ENCODE assay signal across 11 mouse cellular contexts in genomic region chr2:71958393-71958792, GRCm38 (mm10). TPM values are rescaled to one million over a fixed set of nuclear protein-coding genes. Genes with fewer than 3 reads are reported as not detected.
A peak's percentile ranks its signal among the peaks of the same experiment; 100 is the strongest.
DNase-seq lines count a peak whose midpoint lies in the region; ATAC-seq and TF ChIP-seq lines count a peak whose summit lies in the region.
"Had no signal": no experiment of that assay in that cellular context is flagged by ENCODE, and none has a peak within 500 bp of the region (broad histone marks: within the 10 kb centered on the region; RNA-seq: fewer than 3 reads in every experiment).

No protein-coding gene starts in this region.

- H3K36me3 ChIP-seq in liver, embryonic 12.5 days, result no peaks in the 10 kb centered on the region
- H3K36me3 ChIP-seq in liver, postnatal 0 days (replicated peaks; ENCODE audit: insufficient read depth, low read length), result no peaks in the 10 kb centered on the region
- H3K36me3 ChIP-seq: embryonic facial prominence, embryonic 13.5 days; neural tube, embryonic 13.5 days; stomach, embryonic 15.5 days had no signal

- H3K4me2 ChIP-seq in liver, embryonic 12.5 days, result no peak overlapping the region
- H3K4me2 ChIP-seq in liver, postnatal 0 days (ENCODE audit: low read depth, low read length), result no peak overlapping the region
- H3K4me2 ChIP-seq: embryonic facial prominence, embryonic 13.5 days; neural tube, embryonic 13.5 days; stomach, embryonic 15.5 days had no signal

- no peak overlapping the region for H3K27ac ChIP-seq in liver, embryonic 12.5 days
- no peak overlapping the region for H3K27ac ChIP-seq in cerebellum, adult 2 months (ENCODE audit: insufficient read depth, low read length)
- H3K27ac ChIP-seq in liver, postnatal 0 days (ENCODE audit: low read depth), result no peak overlapping the region
- H3K27ac ChIP-seq: embryonic facial prominence, embryonic 13.5 days; liver, embryonic 14.5 days; neural tube, embryonic 13.5 days; stomach, embryonic 15.5 days had no signal

- 81% methylated on average over 3 of the region's 3 CpGs for WGBS in liver, embryonic 12.5 days (ENCODE audit: insufficient replicate concordance)
- 23% methylated on average over 3 of the region's 3 CpGs for WGBS in cerebellum, adult 2 months
- 85% methylated on average over 3 of the region's 3 CpGs for WGBS in liver, postnatal 0 days (ENCODE audit: insufficient replicate concordance)

- H3K4me1 ChIP-seq in liver, embryonic 12.5 days, result no peaks in the 10 kb centered on the region
- peaks cover 3% of the 10 kb centered on the region; the same call in 1 of the 2 replicates for H3K4me1 ChIP-seq in cerebellum, adult 2 months (ENCODE audit: control insufficient read depth, insufficient read depth, low read length)
- H3K4me1 ChIP-seq in liver, postnatal 0 days (ENCODE audit: insufficient read depth), result no peaks in the 10 kb centered on the region
- H3K4me1 ChIP-seq: embryonic facial prominence, embryonic 13.5 days; neural tube, embryonic 13.5 days; stomach, embryonic 15.5 days had no signal

- TF ChIP-seq POLR2A in cerebellum, adult 2 months (IDR thresholded peaks at IDR 0.05; ENCODE audit: borderline replicate concordance, insufficient read depth, low read length), result no peak

- peak; percentile 3 for DNase-seq in liver
- peak; percentile 80 to 84 for DNase-seq in cerebellum, adult 2 months
- DNase-seq in gastrocnemius, postnatal 14 days, result peak; percentile 63
- peak; percentile 42 for DNase-seq in ovary, postnatal 10 days (ENCODE audit: low spot score)
- no peak for DNase-seq in spleen, postnatal 36 days (ENCODE audit: low spot score in 2 of 2)
- no peak for DNase-seq in liver, postnatal 0 days

- H3K9me3 ChIP-seq in liver, embryonic 12.5 days (replicated peaks), result no peaks in the 10 kb centered on the region
- H3K9me3 ChIP-seq in liver, postnatal 0 days (ENCODE audit: low read length), result no peaks in the 10 kb centered on the region
- H3K9me3 ChIP-seq: embryonic facial prominence, embryonic 13.5 days; neural tube, embryonic 13.5 days; stomach, embryonic 15.5 days had no signal

- no peak for TF ChIP-seq EP300 in liver, postnatal 0 days (IDR thresholded peaks at IDR 0.05; ENCODE audit: low read depth)

- intact Hi-C loops in gastrocnemius, postnatal 14 days (cut with DNase I; ENCODE audit: low total_unique reads), result no loop called here

- no peak overlapping the region for H3K4me3 ChIP-seq in liver, embryonic 12.5 days
- no peak overlapping the region for H3K4me3 ChIP-seq in cerebellum, adult 2 months (replicated peaks; ENCODE audit: insufficient read depth, low read depth, low read length)
- no peak overlapping the region for H3K4me3 ChIP-seq in liver, postnatal 0 days (ENCODE audit: low read depth, low read length)
- H3K4me3 ChIP-seq: embryonic facial prominence, embryonic 13.5 days; neural tube, embryonic 13.5 days; stomach, embryonic 15.5 days had no signal

- H3K9ac ChIP-seq in liver, embryonic 12.5 days, result no peak overlapping the region
- H3K9ac ChIP-seq in liver, postnatal 0 days (replicated peaks), result no peak overlapping the region
- H3K9ac ChIP-seq: embryonic facial prominence, embryonic 13.5 days; liver, embryonic 14.5 days; neural tube, embryonic 13.5 days; stomach, embryonic 15.5 days had no signal

- no peak for TF ChIP-seq CTCF in cerebellum, adult 2 months (IDR thresholded peaks at IDR 0.05; ENCODE audit: borderline replicate concordance, insufficient read depth, low read depth, low read length)
- no peak for TF ChIP-seq CTCF in liver, postnatal 0 days (IDR thresholded peaks at IDR 0.05; ENCODE audit: low read depth)

- H3K27me3 ChIP-seq in liver, embryonic 12.5 days (replicated peaks), result no peaks in the 10 kb centered on the region
- no peaks in the 10 kb centered on the region for H3K27me3 ChIP-seq in cerebellum, adult 2 months (ENCODE audit: control insufficient read depth, insufficient read depth, low read length)
- H3K27me3 ChIP-seq in liver, postnatal 0 days (ENCODE audit: insufficient read depth, low read length), result no peaks in the 10 kb centered on the region
- H3K27me3 ChIP-seq: neural tube, embryonic 13.5 days; stomach, embryonic 15.5 days had no signal

- ATAC-seq in liver, embryonic 12.5 days, result no peak
- no peak for ATAC-seq in liver, postnatal 0 days

RNA-seq across cellular contexts. Expression of gene Rapgef4, which starts 22.6 kb away (rescaled TPM):
- polyA plus RNA-seq in liver, embryonic 12.5 days (2016; fragmentation: Nextera tagmentation; extraction: Ambion mirVana), result 3.6 and 3.8 TPM in 2 replicates
- 192 and 200 TPM in 2 replicates for polyA plus RNA-seq in cerebellum, adult 2 months (2012; rRNA removed)
- 1 to 10 TPM; 2.3 to 3.2 TPM for total RNA-seq in gastrocnemius, postnatal 14 days (2021)
- polyA plus RNA-seq in liver, postnatal 0 days (2015; fragmentation: Nextera tagmentation; extraction: Ambion mirVana), result 25.3 and 30.2 TPM in 2 replicates

Comparison
In these comparisons a context has a peak if more than half of its experiments do, and no peak if none do; other contexts are left out.
1. DNase-seq: peak in liver (single experiment), cerebellum, adult 2 months (2 of 2), gastrocnemius, postnatal 14 days (single experiment) and ovary, postnatal 10 days (single experiment); none in spleen, postnatal 36 days (0 of 2) and liver, postnatal 0 days (single experiment).